Mouse (Mus musculus) layer of hippocampus, adult 11-12 months (tissue): Measurements from ENCODE around the gene Med28.
A peak's percentile ranks its signal among the peaks of the same experiment; 100 is the strongest.

ENCODE experiments used
- DNase-seq: peaks from one replicate; pipeline ENCODE4 v3.0.0; 2022; ENCODE audit warnings: low spot score

Gene Med28

DNA sequence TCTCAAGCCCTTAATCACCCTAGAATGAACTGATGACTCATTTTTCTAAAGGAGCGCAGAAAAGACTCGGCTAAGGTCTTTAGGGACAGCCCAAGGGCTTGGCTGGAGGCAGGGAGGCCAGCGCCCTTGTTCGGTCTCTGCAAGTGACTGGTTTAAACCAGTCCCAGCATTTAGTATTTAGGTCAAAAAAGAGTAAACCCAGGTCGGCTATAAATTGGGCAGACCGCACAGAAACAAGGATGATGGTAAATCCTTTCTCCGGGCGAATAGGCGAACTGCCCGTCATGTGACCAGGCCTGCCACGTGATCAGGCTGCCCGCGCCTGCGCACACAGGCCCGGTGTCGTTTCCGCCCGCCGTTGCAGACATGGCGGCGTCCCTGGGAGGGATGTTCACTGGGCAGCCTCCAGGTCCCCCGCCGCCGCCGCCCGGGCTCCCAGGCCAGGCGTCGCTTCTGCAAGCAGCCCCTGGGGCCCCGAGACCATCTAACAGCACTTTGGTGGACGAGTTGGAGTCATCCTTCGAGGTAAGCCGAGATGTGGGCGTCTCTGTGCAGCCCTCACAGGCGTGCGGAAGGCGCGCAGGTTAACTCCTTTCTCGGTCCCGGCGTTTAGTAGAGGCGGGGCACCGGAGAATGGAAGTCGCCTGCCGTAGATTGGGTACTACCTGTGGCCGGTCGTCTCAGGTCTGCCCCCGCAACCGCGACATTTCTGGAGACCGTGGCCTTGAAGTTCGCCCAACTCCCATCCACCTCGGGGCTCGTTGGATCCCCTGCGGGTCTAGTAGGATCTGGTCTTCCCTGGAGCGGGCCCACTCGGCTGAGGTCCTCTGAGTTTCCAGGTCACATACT lies at the start of gene Med28:
Gene Med28 (plus strand): TSS at position 270 of the 849 bp plus-strand sequence.
- DNase-seq = peak; percentile 94

GRCm38 (mm10) chr5:45472880-45473450 lies 47.1 kb upstream of the Med28 start:
- peak; percentile 68 for DNase-seq

DNA sequence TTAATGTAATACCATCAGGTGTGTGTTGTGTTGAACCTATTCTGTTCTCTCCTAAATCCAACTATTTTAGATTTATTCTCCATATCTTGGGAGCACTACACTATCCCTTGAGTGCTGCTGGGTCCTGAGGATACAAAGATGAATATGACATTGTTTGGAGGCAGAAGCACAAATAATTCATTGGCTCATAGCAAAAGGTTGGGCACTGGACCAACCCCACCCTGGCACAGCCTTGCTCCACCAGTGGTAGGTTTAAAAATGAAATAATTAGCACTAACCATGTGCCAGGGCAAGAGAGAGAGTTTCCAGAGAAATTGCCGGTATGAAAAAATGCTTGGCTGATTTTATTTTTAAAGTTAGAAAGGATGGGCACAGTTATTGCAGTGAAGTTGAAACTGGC lies 46.5 kb upstream of the Med28 start:
- peak; percentile 46 for DNase-seq

- peak; percentile 84 for DNase-seq
Observed at GRCm38 (mm10) chr5:45474215-45474614, 45.8 kb upstream of the Med28 start.

GRCm38 (mm10) chr5:45474758-45475157 lies 45.3 kb upstream of the Med28 start:
- no peak for DNase-seq

GRCm38 (mm10) chr5:45475771-45476170 lies 44.3 kb upstream of the Med28 start:
- DNase-seq = no peak

DNA sequence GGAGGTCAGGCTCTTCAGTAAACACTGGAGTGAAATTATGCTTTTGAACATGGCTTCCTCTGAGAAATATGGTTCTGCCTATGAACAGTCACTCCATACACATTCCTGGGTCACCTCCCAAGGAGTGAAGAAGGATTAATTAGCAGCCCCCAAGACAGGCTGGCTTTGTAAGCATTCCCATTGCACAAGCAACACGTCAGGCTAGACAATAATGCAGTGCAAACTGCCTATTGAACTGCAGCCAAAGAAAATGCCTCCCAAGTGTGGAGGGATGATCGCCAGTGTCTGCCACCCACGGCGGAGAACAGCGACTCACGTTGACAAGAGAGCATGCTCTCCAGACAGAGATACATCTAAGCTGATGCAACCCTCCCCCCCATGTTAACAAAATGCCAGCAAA lies 43.7 kb upstream of the Med28 start:
- DNase-seq = peak; percentile 40

DNA sequence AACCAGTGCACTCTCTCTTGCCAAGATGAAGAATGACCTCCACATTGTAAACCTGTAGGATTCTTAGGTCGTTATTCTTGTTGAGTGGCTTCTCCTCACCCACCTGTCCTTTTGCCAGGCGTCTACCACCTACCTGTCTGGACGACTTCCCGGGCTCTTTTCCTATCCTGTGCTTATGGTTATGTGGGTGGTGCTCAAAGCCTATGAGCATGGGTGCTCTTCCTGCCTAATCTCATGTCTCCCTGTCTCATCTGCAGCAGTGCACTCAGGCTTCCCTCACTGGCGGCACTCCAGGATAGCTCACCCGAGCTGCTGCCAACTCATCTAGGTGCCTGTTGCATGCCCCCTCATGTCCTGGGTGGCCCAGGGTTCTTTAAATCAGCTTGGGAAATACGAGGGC lies 42.4 kb upstream of the Med28 start:
- DNase-seq = no peak

DNA sequence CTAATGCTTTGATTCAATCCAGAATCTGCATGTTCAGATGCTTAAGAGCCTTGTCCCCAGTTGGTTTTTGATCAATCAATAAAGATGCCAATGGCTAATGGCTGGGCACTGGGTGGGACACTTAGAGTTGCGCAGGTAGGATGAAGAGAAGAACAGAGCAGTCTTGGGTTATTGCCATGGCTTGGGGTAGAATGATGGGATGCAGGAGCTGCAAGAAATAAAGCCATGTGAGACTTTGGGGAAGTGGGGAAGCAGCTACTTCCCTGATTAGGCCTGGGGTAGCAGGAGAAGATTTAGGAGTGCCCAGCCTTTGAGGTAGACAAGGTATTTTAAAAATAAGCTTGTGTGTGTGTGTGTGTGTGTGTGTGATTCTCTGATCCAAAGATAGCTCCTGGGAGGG lies 40.0 kb upstream of the Med28 start:
- DNase-seq = no peak

DNA sequence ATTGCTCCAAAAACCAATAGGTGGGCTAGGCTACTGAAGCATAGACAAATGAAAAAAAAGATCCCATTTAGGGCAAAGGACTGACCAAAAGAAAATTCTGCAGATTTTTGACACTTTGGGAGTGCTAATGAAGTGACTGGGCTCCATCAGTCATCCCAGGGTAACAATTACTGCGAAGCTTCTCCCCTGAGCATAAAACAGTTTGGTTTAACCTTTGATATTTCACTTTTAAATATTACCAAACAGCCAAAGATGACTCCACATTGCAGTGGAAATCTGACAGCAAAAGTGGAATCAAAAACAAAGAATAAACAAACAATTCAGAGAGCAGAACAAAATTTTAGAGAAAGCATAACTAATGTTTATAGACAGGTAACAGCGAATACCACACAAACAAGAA lies 38.9 kb upstream of the Med28 start:
- DNase-seq = no peak

GRCm38 (mm10) chr5:45482607-45483006 lies 37.4 kb upstream of the Med28 start:
- no peak for DNase-seq

GRCm38 (mm10) chr5:45483654-45484053 lies 36.4 kb upstream of the Med28 start:
- no peak for DNase-seq

DNA sequence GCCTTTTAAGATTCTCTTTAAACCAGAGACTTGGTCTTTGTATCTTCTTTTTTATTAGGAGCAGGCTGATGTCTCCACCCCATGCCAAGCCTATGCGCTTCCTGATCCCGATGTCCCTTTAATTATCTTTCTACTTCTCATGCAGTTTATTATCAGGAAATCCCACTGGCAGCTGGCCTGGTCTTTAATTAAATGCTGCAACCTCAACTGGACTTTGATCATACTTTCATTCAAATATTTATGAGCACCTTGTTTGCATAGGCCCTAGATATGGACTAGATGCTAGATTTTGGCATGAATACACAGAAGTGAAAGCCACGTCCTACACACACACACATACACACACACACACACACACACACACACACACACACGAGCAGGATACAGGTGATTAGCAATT lies 28.3 kb upstream of the Med28 start:
- no peak for DNase-seq

DNA sequence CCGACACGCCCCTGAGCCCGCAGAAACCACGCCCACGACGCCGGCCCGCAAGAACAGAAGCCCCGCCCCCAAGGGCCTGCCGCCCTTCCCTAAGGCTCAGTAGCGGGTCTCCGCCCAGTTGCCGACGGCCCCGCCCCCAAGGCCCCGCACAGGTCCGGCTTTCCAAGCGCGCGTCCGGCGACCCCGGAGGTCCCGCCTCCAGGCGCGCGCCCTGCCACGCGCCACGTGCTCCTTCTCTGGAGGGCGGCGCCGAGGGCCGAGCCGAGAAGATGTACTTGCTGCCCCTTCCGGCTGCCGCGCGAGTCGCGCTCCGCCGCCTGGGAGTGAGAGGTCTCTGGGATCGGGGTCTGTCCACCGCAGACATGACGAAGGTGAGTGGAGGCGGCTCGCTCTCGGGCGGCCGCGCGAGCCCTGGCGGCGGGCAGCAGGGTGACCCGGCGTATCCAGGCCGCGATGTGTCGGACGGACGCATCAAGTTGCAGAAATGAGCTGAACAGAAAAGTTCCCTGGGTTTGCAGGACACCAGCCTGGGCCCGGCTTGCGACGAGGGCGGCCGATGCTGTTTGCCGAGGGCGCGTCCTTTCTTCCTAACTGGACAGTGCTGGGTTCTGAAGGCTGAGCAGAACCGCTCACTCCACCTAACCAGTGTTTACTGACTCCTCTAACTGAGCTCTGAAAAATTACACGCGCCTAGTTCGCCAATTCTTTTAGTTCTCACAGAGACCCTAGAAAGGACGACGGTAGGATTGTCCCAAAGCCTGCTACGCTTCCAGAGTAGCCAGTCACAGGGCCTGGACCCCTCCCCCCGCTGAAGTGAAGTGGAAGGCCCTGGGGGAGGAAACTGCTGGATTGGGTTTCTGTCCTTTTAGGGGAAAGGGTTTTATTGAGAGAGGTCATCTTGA lies 26.6 kb upstream of the Med28 start, which contains the start of gene Lap3:
Gene Lap3 (plus strand): TSS at position 184 of the 902 bp plus-strand sequence.
- DNase-seq = peak; percentile 98

DNA sequence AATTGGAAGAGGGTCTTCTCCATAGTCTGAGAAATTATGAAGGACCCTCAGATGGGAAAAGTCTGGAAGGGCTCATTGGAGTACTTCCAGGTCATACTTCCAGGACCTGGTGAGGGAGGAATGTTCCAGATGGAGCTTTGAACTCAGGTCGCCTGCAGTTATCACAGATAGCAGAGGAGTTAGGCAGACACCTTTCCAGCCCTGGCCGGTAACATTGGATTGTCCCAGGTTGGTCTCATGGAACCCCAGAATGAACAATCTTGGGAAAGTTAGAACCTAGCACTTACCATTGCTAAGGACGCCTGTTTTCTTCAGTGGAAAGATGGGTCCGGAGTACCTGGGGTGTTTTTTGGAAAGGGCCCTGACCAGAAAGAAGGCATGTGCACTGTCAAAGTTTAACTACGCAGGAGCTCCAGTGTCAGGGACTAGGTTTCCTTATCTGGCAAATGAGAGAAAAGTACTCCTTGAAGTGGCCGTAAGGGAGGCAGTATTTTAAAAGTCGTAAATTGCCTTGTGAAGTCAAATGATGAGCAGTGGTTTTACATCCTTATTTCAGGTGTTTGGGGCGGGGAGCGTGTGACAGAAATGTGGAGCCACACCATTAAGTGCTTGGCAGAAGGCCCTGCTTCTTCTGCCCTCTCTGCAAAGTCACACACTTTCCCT lies 25.8 kb upstream of the Med28 start:
- no peak for DNase-seq

GRCm38 (mm10) chr5:45495429-45495975 lies 24.5 kb upstream of the Med28 start:
- DNase-seq = no peak

- no peak for DNase-seq
Observed at GRCm38 (mm10) chr5:45496042-45496441, 24.0 kb upstream of the Med28 start.

GRCm38 (mm10) chr5:45496479-45496878 lies 23.6 kb upstream of the Med28 start:
- no peak for DNase-seq

DNA sequence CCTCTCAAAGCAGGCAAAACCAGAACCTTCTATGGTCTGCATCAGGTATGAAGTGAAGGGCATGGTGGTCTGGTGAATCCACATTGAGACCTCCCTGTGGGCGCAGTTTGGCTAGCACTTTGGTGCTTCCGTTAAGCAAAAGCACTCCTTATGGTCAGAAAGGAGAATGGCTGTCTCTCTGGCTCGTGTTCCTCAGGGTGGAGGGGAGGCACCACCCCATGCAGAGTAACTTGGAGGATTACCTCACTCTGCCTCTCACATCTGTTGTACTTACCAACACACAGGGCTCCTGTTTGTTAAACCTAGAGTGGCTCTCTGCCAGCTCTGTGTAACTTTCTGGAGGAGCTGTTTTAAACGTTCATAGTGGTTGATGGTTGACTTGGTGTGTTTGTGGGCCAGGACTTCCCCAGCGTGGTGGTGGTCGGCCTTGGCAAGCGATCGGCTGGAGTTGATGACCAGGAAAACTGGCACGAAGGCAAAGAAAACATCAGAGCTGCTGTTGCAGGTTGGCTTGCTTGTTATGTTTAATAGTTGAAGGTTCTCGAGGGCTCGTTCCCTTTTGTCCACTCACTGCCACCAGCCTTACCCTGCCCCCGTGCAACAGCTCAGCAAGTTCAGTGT lies 23.0 kb upstream of the Med28 start:
- no peak for DNase-seq

DNA sequence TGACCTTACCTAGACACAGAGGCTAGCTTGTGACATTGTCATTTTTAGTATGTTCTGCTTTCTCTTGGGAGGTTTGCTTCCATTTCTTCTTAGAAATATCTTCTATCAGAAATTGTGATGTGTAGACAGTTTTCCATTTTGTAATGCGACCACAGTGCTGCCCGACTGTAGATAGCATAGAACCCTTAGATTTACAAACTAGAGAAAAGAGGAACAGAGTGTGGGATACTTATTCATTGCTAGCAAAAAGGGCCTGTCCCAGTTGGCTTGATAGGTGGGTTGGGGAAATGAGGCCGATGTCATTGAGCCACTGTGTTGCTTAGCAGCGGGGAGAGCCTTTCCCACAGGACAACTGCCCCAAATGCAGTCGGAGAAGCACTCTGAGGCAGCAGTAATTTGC lies 22.5 kb upstream of the Med28 start:
- DNase-seq = no peak

GRCm38 (mm10) chr5:45510071-45510470 lies 10.0 kb upstream of the Med28 start:
- DNase-seq = peak; percentile 39
